16 mouse cellular contexts compared by ENCODE assay signal in the genomic region with DNA sequence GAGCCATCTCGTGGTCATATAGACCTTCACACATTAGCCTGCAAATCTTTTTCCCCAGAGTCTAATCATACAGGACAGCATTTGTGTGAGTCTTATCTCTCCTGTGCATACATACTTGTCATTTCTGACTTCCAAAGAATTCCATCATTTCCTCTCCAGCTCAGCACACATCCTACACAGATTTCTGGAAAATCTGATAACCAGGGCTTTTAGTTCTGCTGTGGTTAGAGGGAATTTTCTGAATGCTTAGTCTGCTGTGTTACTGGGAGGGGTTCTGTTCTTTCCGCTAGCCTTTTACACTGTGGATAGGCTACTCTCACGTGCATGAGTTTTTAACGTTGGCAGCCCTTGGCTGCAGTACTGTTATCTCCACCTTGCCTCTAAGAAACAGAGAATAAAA.
"Had no signal": no experiment of that assay in that cellular context is flagged by ENCODE, and none has a peak within 500 bp of the region (broad histone marks: within the 10 kb centered on the region; RNA-seq: fewer than 3 reads in every experiment).

No protein-coding gene starts in this region.

- H3K36me3 ChIP-seq: limb, embryonic 10.5 days; liver, embryonic 15.5 days; midbrain, embryonic 15.5 days; neural tube, embryonic 12.5 days had no signal

- H3K4me2 ChIP-seq: liver, embryonic 11.5 days; liver, embryonic 15.5 days; midbrain, embryonic 11.5 days; midbrain, embryonic 15.5 days; neural tube, embryonic 12.5 days had no signal

- H3K9me3 ChIP-seq: limb, embryonic 10.5 days; liver, embryonic 15.5 days; megakaryocyte, embryonic 14.5 days; midbrain, embryonic 15.5 days; neural tube, embryonic 12.5 days had no signal

- DNase-seq: kidney, postnatal 14 days; lung, adult 2 months; retina, postnatal 1 day; right cerebral cortex, postnatal 4 days; spleen, adult 18-20 months; thymus, adult 18-20 months; thymus, postnatal 25 days had no signal

- H3K9ac ChIP-seq: liver, embryonic 15.5 days; midbrain, embryonic 15.5 days; neural tube, embryonic 12.5 days had no signal

- H3K4me1 ChIP-seq: liver, embryonic 15.5 days; megakaryocyte, embryonic 14.5 days; midbrain, embryonic 15.5 days; neural tube, embryonic 12.5 days had no signal

- H3K27me3 ChIP-seq: liver, embryonic 15.5 days; midbrain, embryonic 15.5 days; neural tube, embryonic 12.5 days had no signal

- H3K27ac ChIP-seq: left cerebral cortex, adult 2 months; limb, embryonic 10.5 days; liver, embryonic 15.5 days; macrophage; midbrain, embryonic 15.5 days; neural tube, embryonic 12.5 days had no signal

- ATAC-seq: midbrain, embryonic 15.5 days had no signal

- H3K4me3 ChIP-seq: left cerebral cortex, adult 2 months; limb, embryonic 10.5 days; liver, embryonic 15.5 days; megakaryocyte, embryonic 14.5 days; midbrain, embryonic 15.5 days; neural tube, embryonic 12.5 days had no signal
